Mouse (Mus musculus): ENCODE results near the gene Fkbp5.

- TF ChIP-seq CTCF (IDR thresholded peaks at IDR 0.05; ENCODE audit: low read depth) (no peak), EP300 (IDR thresholded peaks at IDR 0.05; ENCODE audit: low read depth) (no peak)
Measured at GRCm38 (mm10) chr17:28514555-28514954, 2.8 kb downstream of the Fkbp5 start.
